24 mouse cellular contexts compared by ENCODE assay signal in genomic region chr7:3166270-3166669, GRCm38 (mm10). TPM values are rescaled to one million over a fixed set of nuclear protein-coding genes. Genes with fewer than 3 reads are reported as not detected.
DNase-seq lines count a peak whose midpoint lies in the region; TF ChIP-seq lines count a peak whose summit lies in the region.
"Had no signal": no experiment of that assay in that cellular context is flagged by ENCODE, and none has a peak within 500 bp of the region (broad histone marks: within the 10 kb centered on the region; RNA-seq: fewer than 3 reads in every experiment).

No protein-coding gene starts in this region.

- no peak for TF ChIP-seq CTCF in ES-Bruce4 (IDR thresholded peaks at IDR 0.05; ENCODE audit: low read depth, low read length)

- peak overlapping the region; percentile 94 for H3K27ac ChIP-seq in ES-Bruce4 (ENCODE audit: insufficient read depth, low read length)
- H3K27ac ChIP-seq in ES-E14 (ENCODE audit: insufficient read depth, low read depth, low read length, poor library complexity, severe bottlenecking) = peak overlapping the region; percentile 91
- H3K27ac ChIP-seq: embryonic facial prominence, embryonic 10.5 days; embryonic facial prominence, embryonic 12.5 days; forebrain, embryonic 13.5 days; forebrain, embryonic 15.5 days had no signal

- peak overlapping the region; percentile 58 for H3K4me3 ChIP-seq in ES-Bruce4 (ENCODE audit: low read depth, low read length)
- H3K4me3 ChIP-seq in ES-E14 (ENCODE audit: insufficient read depth in 1 of 2, low read depth in 1 of 2, low read length in 2 of 2, poor library complexity in 1 of 2, severe bottlenecking in 1 of 2) = peak overlapping the region; percentile 22 to 69; a peak in 3 of 4 replicates
- H3K4me3 ChIP-seq: embryonic facial prominence, embryonic 10.5 days; embryonic facial prominence, embryonic 12.5 days; forebrain, embryonic 13.5 days; forebrain, embryonic 15.5 days had no signal

- in situ Hi-C loops in ES-E14 (cut with MboI; ENCODE audit: low sequenced_read_pairs in 2 of 2, unreplicated experiment in 2 of 2) = no loop called here

- no peak for TF ChIP-seq POLR2A in ES-Bruce4 (IDR thresholded peaks at IDR 0.05; ENCODE audit: insufficient read depth, low read length)

- TF ChIP-seq EP300 in ES-Bruce4 (IDR thresholded peaks at IDR 0.05; ENCODE audit: insufficient read depth, low read depth, low read length) = peak; percentile 70; the same call in 1 of the 2 replicates

- H3K9me3 ChIP-seq in ES-Bruce4 (replicated peaks; ENCODE audit: control insufficient read depth, insufficient read depth, low read length, poor library complexity, severe bottlenecking) (no peaks in the 10 kb centered on the region), ES-E14 (ENCODE audit: control insufficient read depth, insufficient read depth, low read depth, low read length) (no peaks in the 10 kb centered on the region)
- H3K9me3 ChIP-seq: forebrain, embryonic 15.5 days had no signal

- peaks cover 22% of the 10 kb centered on the region for H3K36me3 ChIP-seq in ES-Bruce4 (ENCODE audit: control insufficient read depth, insufficient read depth, low read length, poor library complexity, severe bottlenecking)
- peaks cover 17% of the 10 kb centered on the region for H3K36me3 ChIP-seq in ES-E14 (ENCODE audit: control insufficient read depth, insufficient read depth, low read length, poor library complexity, severe bottlenecking)
- H3K36me3 ChIP-seq: embryonic facial prominence, embryonic 10.5 days; embryonic facial prominence, embryonic 12.5 days; forebrain, embryonic 15.5 days had no signal

- H3K4me1 ChIP-seq in ES-Bruce4 (ENCODE audit: control insufficient read depth, insufficient read depth, low read length) (peaks cover 6% of the 10 kb centered on the region), ES-E14 (ENCODE audit: control insufficient read depth in 2 of 2, insufficient read depth in 2 of 2, low read length in 2 of 2, poor library complexity in 1 of 2) (peaks cover 0 to 3% of the 10 kb centered on the region in 2 experiments; a peak in 2 of 4 replicates)
- H3K4me1 ChIP-seq: embryonic facial prominence, embryonic 10.5 days; embryonic facial prominence, embryonic 12.5 days; forebrain, embryonic 13.5 days; forebrain, embryonic 15.5 days had no signal

- DNase-seq in ES-E14 (ENCODE audit: low read depth, low spot score) (no peak), ZHBTc4 (ENCODE audit: low read depth, low spot score) (peak; percentile 57)
- no peak for DNase-seq in thymus, postnatal 25 days
- no peak for DNase-seq in heart, postnatal 10 days
- DNase-seq in embryo, embryonic 9.5 days (ENCODE audit: extremely low spot score) = no peak
- DNase-seq: adrenal gland, adult 2 months; adrenal gland, postnatal 10 days; adrenal gland, postnatal 25 days; cerebellum, adult 11 months; cerebellum, adult 18-20 months; cerebellum, adult 8-10 months; cerebellum, adult 9-11 months; cerebellum, postnatal 14 days; cerebellum, postnatal 36 days; embryo, embryonic 11 days; forebrain, postnatal 0 days had no signal

- no peaks in the 10 kb centered on the region for H3K27me3 ChIP-seq in ES-Bruce4 (ENCODE audit: control insufficient read depth, insufficient read depth, low read length, poor library complexity, severe bottlenecking)
- H3K27me3 ChIP-seq: embryonic facial prominence, embryonic 12.5 days; forebrain, embryonic 13.5 days; forebrain, embryonic 15.5 days had no signal

- intact Hi-C loops in heart, postnatal 10 days (cut with DNase I) = no loop called here

- H3K9ac ChIP-seq in ES-Bruce4 (ENCODE audit: low read depth, poor library complexity, severe bottlenecking) = peak overlapping the region; percentile 62
- peak overlapping the region; percentile 77 for H3K9ac ChIP-seq in ES-E14 (ENCODE audit: insufficient read depth, low read depth, low read length, poor library complexity, severe bottlenecking)
- H3K9ac ChIP-seq: embryonic facial prominence, embryonic 12.5 days; forebrain, embryonic 13.5 days; forebrain, embryonic 15.5 days; forebrain, postnatal 0 days had no signal

TF ChIP-seq in ES-E14, 5 proteins besides CTCF, POLR2A, EP300 and RAD21:
- TF ChIP-seq HCFC1 (IDR thresholded peaks at IDR 0.05; ENCODE audit: borderline replicate concordance, insufficient read depth, low read length) (no peak), ZNF384 (IDR thresholded peaks at IDR 0.05; ENCODE audit: low read depth, low read length) (no peak), CHD2 (IDR thresholded peaks at IDR 0.05; ENCODE audit: low read depth, low read length) (no peak), MAFK (IDR thresholded peaks at IDR 0.05; ENCODE audit: insufficient read depth, low read depth, low read length) (no peak), ZC3H11A (IDR thresholded peaks at IDR 0.05; ENCODE audit: borderline replicate concordance, low read depth, low read length) (no peak)

RNA-seq across cellular contexts. Expression of gene AU018091, which starts 2.7 kb away (rescaled TPM):
- 64.8 and 68.3 TPM in 2 replicates for polyA plus RNA-seq in ES-Bruce4 (2011; ENCODE audit: insufficient read depth, insufficient read length, low read depth, missing spikeins)
- 198 and 373 TPM in 2 replicates for total RNA-seq in ES-E14 (2012; rRNA removed)
- total RNA-seq in heart, postnatal 10 days (2021) = not detected
- total RNA-seq: adrenal gland, adult 2 months; adrenal gland, postnatal 10 days; adrenal gland, postnatal 25 days; adrenal gland, postnatal 4 days; common myeloid progenitor, adult 5-6 weeks; forebrain, postnatal 0 days; MEL had no signal
- polyA plus RNA-seq: adrenal gland, adult 2 months; forebrain, embryonic 13.5 days; forebrain, embryonic 15.5 days; forebrain, postnatal 0 days had no signal

Comparison
In these comparisons a context has a peak if more than half of its experiments do, and no peak if none do; other contexts are left out.
1. RNA of gene AU018091, which starts 2.7 kb away (total RNA-seq): 198 to 373 TPM in ES-E14; not detected in heart, postnatal 10 days; every median in the first group is over 100 times any median in the second.